Mouse (Mus musculus): ENCODE results near the gene Ints3.

- TF ChIP-seq MXI1 (IDR thresholded peaks at IDR 0.05; ENCODE audit: low read depth, low read length) (no peak; the same call in 1 of the 2 replicates), ELF1 (IDR thresholded peaks at IDR 0.05; ENCODE audit: low read depth, low read length) (no peak)
These were observed 41.9 kb upstream of the Ints3 start for GRCm38 (mm10) chr3:90475151-90475830.

Data from MEL (cell line).